Mouse (Mus musculus) cerebellum, adult 9-10 months (tissue): Measurements from ENCODE around the gene Espn.

ENCODE experiments used
- DNase-seq: peaks from one replicate; pipeline ENCODE4 v3.0.0; 2022

Espn gene

DNA sequence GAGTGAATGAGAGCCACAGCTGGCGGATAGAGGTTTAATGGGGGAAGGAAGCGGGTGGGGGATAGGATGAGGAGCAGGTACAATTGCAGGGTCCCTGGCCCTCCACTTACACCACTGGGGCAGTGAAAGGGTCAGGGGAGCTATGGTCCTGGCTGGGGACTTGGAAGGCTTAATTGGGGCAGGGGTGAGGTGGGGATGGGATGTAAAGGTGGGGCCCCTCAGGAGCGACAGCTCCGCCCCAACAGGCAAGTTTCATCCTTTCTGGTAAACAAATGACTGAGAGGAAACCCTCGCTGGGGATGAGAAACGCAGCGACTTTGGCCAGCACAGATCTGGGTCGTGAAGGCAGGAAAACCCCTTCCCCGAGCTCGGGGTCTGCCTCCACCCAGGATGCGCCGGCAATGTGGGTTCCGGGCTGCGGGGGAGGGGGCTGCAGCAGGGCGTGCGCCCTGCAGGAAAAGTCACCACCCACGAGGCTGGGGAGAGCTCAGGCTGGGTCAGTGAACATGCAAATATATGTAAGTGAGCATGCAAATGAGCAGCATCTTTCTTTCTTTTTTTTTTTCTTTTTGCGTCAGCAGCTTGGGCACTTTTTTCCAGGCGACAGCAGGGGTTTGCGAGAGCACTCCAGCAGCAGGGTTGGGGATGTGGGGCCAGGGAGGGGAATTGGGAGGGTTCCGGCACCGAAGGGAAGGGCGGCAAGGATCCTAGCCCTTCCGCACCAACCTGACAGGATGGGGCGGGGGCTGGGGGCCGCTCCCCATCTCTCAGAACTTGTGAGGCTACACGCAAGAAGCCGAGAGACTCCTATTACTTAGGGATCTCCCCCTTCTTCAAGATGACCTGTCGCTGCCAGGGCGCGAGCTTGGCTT, 31.6 kb downstream of the Espn start:
- DNase-seq: no peak

DNA sequence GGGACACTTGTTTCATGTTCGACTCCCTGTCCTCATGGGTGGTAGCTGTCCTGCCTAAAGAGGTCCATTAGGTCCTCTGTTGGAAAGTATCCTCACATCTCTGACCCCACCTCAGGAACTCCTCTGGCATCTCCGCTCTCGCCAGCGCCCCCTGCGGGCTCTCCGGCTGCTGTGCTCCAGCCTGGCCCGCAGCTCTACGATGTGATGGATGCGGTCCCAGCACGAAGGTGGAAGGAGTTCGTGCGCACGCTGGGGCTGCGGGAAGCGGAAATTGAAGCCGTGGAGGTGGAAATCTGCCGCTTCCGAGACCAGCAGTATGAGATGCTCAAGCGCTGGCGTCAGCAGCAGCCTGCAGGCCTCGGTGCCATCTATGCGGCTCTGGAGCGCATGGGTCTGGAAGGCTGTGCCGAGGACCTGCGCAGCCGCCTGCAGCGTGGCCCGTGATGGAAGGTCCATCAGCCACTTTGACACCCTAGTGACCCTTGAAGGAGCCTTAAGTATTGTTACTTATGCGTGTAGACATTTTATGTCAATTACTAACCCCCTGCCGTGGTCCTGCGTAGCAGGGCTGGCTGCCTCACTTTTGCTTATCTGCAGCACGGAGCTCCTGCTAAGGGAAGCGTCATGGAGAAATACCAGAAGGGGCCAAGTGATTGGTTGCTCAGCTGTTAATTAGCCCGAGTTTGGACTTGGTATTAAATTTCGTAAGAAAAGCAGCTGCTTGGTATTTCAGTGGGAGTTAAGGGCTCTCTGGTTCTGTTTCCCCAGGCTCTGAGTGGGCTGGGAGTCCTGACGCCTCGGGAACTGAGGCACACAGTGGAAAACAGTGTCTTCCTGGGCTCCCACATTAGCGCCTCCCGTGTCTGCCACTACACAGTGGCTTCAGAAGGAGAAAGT, 32.5 kb downstream of the Espn start:
- DNase-seq: no peak

DNA sequence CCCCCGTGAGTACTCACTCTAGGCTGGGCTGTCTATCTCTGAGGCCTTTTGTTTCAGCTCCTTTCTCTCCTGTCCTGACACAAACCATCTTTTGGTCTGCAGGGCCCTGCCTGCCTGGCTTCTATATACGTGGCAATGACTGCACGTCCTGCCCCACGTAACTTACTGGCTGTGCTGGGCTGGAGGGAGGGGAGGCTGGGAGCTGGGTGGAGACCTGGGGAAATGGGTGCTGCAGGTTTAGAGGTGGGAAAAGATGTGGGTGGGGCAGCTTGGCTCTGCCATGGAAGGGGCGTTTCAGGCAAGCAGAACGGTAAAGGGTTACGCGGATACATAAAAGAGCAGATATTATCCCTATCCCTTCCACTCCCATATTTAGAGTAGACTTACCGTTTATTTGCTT, 34.6 kb downstream of the Espn start:
- DNase-seq: no peak

DNA sequence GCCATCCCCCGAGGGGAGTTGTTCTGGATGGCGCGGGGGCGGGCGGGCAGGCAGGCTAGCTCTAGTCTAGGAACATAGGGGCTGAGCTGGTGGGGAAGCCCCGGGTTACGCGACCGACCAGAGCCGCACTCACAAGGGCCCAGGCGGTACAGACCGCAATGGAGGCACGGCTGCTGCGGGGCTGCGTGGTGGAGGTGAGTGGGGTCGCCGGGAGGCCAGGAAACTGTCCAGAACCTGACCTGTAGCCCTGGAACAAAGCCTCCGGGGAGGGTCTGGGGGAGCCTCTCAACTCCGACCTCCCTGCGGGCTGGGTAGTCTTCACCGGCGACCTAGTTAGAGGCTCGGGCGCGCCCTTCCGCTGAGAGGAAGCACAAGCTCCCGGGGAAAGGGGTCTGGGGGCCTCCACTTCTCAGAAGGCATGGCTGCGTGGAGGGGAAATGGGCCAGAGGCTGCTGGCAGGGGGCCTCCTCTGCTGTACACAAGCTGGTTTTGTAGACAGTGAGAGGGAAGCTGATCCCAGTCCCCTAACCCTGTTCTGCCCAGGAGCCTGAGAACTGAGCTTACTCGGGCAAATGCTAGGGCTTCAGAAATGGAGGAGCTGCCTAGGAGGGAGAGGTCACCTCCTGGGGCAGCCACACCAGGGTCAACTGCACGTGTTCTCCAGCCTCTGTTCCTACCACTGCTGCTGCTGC, 36.1 kb downstream of the Espn start, which contains the start of gene Tnfrsf25:
Gene Tnfrsf25 (plus strand): TSS at position 14 of the 692 bp plus-strand sequence.
- DNase-seq: no peak

DNA sequence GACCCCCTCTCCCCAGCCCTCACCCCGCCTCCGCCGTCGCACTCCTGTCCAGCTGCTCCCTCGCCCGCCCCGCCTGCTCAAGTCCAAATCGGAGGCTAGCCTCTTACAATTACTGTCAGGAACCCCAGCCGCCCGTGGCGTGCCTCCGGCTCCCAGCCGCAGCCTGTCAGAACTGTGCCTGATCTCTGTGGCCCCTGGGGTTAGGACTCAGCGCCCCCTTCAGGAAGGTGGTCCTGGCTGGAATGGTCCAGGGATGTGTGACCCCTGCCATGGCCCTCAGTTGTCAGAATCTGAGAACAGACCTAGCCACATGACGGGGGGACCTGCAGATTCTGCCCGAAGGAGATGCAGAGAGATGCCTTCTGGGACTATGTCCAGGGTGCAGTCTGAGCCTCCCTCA, 38.1 kb downstream of the Espn start:
- no peak for DNase-seq

DNA sequence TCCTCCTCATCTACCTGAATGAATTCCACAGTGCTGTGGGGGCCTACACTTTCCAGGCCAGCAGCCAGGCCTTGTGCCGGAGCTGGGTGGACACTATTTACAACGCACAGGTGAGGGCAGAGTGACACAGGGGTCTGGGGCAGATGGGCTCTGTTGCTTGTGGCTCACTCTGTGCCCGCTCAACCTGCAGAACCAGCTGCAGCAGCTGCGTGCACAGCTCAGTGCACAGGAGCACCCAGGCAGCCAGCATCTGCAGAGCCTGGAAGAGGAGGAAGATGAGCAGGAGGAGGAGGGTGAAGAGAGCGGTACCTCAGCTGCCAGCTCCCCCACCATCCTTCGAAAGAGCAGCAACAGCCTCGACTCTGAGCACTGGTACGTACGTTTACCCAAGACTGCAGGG, 39.8 kb downstream of the Espn start:
- DNase-seq: no peak

DNA sequence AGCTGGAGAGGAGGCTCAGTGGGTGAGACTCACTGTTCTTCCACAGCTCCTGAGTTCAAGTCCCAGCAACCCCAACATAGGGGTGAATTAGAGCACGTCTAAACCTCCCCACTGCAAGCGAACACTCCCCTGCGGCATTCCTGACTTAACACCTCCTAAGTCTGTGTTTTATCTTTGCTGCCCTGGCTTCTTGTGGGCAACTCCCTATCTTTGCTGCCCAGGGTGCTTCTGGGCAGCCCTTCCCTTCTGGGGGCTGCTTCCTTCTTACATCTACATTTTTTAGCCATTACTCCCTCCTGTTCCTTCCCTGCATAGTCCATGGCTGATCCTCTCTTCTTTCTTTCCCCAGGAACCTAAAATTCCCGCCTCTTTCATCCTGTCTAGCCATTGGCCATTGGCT, 41.5 kb downstream of the Espn start:
- no peak for DNase-seq

DNA sequence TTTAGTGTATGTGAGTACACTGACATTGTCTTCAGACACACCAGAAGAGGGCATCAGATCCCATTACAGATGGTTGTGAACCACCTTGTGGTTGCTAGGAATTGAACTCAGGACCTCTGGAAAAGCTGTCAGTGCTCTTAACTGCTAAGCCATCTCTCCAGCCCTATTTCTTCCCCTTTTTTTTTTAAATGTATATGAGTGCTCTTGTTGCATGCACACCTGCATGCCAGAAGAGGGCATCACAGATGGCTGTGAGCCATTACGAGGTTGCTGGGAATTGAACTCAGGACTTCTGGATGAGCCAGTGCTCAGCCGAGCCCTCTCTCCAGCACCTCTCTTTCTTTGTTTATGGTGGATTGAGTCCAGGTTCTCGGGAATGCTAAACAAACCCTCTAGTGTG, 42.7 kb downstream of the Espn start:
- DNase-seq: no peak

DNA sequence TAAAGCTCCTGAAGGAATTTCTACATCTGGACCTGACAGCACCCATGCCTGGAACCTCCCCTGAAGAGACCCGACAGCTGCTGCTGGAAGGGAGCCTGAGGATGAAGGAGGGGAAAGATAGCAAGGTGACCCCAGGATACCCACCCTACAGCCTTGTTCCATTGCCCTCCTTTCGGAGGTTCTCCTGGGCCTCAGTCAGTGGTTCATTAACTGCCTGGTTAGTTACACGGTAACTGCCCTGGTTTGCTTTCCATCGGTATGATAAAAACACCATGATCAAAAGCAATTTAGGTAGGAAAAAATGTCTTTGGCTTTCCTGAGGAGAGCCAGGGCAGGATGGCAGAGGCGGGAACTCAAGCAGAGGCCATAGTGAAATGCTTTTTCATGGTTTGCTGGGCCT, 43.5 kb downstream of the Espn start:
- no peak for DNase-seq

DNA sequence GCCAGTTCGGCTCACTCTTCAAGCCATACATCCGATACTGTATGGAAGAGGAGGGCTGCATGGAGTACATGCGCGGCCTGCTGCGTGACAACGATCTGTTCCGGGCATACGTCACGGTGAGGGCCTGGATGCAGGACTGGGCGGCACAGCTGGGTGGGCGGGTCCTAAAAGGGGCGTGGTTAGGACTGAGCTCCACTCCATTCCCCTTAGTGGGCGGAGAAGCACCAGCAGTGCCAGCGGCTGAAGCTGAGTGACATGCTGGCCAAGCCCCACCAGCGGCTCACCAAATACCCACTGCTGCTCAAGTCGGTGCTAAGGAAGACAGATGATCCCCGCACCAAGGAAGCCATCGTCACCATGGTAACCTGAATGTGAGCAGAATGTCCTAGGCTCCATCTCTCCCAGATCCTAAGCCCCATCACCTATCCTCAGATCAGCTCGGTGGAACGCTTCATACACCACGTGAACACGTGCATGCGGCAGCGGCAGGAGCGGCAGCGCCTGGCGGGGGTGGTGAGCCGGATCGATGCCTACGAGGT, 44.1 kb downstream of the Espn start:
- DNase-seq: no peak

DNA sequence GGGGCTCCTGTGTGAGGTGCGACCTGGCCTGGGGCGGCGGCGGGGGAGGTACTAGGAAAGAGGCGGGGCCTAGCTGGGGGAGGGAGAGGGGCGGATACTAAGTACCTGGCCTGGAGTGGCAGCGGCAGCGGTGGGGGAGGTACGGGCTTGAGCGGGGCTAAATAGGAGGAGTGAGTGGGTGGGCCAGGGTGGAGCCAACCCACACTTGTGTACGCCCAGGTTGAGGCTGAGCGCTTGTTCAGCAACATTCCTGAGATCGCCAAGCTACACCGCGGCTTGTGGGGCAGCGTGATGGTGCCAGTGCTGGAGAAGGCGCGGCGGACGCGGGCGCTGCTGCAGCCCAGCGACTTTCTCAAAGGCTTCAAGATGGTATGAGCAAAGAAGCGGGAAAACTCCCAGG, 44.7 kb downstream of the Espn start:
- DNase-seq: no peak

DNA sequence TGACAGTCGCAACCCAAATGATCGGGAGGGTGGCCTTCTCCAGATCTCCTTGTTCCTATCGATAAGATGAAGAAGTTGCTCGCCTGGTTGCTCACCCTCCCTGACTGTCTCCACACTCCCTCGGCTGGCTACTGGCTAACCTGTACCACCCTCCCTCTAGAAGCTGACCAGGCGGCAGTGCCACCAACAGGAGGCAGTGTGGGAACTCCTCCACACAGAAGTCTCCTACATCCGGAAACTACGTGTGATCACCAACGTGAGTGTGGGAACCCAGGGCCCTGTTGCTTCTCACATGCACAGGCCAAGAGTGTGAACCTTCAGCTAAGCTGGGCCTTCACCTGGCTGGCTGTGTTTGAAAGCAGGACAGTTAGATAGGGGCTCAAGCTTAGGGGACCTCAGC, 45.4 kb downstream of the Espn start:
- DNase-seq: no peak

DNA sequence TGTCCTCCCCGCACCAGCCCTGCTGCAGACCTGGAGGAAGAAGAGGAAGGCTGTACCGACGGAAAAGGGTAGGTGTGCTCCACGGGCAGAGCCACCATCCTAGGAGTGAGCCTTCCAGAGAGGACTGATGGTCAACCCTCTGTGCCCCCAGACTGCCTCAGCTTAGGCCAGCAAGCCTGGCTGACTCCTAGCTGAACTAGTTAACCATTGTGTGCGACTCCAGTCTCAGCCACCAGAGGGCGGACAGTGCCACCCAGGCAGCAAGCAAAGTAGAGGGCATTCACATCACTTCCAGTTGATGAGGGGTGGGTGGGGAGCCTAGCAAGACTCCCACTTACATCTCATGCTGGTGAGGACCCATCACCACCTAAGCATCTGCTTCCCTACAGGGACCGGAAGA, 49.1 kb downstream of the Espn start:
- peak; percentile 64 for DNase-seq

DNA sequence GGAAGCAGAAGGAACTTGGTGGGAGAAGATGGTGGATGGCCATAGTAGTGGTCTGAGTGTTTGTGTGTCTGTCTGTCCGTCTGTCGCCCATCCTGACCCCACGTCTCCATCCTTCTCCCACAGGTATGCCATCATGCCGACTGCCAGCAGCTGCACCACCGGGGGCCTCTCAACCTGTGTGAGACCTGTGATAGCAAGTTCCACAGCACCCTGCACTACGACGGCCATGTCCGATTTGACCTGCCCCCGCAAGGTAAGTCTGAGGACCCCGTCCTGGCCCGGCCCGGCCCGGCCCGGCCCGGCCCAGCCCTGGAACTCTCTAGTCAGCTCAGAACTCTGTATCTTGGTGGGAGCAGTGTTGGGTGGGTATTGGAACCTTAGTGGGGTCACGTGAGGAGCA, 50.2 kb downstream of the Espn start:
- DNase-seq: no peak

DNA sequence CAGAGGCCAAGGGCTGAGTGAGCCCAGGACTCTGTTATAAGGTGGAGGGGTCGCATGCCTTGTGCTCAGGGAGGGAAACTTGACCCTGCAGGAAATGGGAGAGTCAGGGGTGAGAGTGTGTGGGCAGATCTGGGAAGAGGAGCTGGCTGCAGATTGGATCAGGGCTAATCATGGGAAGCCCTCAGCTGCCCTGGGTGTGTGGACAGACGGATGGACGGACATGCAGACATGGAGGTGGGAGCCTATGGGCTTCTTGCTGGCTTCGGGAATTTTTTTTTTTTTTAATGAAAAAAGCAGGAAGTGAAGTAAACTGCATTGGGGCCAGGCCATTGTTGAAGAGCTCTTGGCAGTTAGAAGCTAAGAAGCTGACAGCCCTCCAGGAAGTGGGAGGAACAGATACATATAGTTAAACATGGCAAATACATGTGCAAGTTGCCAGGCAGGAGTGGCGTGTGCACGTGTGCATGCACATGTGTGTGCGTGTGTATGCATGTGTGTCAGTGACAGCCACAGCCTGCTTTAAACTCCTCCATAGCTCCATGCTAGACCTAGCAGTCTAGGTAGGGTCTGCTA, 51.0 kb downstream of the Espn start:
- no peak for DNase-seq

DNA sequence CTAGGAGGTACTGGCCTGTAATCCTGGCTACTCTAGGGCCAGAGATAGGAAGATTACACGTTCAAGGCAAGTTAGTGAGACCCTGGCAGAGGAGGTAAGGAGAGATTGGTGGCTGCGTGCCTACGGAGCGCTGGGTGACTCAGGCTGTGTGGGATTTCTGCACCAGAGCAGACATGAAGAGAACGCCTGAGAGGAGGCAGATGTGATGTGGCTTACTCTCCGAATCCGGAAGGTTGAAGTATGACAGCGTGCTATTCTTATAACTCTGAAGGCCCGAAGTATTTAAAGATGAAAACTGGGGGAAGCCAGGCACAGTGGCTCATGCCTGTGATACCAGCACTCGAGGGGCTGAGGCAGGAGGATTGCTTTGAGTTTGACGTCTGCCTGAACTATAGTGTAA, 51.6 kb downstream of the Espn start:
- no peak for DNase-seq

DNA sequence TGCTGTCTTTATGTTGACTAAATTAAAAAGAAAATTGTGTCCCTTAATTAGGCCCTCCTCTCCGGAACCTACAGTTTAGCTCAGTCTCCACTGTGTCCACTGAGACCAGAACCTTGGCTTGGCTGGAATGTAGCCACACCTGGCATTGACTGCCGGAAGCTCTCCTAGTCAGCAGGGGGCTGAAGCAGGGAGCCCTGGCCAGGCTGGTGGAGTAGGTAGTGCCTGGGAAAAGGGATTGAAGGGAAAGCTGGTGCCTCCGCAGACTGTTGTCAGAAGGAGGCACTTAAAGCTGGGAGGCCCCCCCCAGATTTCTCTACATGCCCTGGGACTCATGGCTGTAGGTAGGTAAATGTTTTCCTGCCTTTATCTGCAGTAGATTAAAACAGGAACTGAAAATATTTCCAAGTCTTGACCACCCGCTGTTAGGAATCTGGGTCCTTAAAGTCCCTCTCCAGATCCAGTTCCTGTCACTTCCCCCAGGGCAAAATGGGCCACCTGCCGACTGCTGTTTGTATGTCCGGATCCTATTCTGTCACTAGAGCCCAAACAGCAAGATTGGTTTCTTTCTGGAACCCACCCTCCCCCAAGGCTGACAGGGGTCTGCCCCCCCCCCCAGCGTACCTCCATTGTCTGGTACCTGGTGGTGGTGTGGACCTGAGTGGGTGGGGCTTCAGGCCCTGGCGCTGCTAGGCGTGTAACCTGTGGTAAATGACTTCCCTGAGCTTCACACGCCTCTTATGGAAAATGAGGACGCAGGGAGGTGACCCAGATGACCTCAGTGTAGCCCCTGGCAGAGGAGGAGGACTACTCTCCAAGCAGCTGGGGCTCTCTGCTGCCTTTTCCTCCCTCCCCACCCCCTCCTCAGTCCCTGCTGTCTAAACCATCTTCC, 54.0 kb downstream of the Espn start:
- DNase-seq: no peak

DNA sequence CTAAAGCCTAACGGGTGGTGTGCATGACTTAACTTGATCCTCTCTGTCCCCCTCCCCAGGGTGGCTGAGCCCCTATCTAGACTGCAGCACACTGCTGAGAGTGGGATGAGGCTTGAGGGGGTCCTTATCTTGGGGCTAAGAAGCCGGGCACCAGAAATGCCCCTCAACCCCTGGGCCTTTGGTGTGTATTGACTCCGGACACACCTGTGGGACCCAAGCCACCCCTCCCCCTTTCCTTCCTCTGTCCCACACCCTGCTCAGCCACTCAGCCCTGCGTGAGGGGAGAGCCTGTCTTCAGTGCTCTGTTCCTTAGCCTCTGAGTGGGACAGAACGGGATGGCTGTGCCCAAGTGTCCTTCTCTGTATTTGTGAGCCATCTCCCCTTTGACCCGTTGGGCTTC, 55.2 kb downstream of the Espn start:
- no peak for DNase-seq

DNA sequence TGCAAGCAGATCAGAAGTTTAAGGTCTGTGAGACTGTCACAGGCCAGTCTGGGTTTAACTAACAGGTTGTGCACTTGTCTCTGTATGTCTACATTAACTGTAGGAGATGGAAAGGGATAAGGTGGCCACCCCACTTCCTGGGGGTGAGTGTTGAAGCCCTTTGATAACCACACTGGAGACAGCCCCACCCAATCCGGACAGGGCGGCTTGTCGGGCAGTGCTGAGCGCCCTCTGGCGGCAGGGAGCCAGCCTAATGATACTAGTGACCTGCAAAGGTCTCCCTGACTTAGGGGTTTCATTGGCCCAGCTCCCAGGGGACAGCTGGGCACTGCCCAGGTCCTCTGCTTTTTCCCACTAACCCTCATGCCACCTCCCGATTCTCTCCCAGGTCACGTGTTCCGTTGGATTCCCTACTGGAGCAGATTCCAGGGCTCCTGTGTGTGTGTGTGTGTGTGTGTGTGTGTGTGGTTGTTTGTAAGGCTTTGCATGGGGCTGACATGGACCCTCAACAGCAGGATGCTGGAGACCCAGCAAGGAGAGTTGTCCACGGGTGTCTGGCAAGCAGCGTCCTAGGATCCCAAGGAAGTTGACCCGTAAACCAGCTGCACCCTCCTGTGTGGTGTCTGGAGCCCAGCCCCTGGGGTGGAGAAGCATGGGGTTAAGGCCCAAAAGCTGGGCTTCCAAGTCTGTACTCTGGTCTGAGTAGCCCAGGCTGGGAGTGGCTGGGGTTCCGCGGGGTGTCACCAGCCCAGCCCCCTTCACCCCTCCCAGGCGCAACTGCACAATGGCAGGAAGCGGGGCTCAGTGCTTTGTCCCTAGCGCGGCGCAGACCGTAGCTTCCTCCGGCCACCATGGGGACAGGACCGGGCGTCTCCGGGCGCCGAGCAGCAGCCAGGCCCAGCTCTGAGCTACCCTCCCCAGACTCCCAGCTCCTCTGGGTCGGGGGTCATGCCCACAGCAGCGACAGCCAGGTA, 55.9 kb downstream of the Espn start:
- peak; percentile 56 for DNase-seq

DNA sequence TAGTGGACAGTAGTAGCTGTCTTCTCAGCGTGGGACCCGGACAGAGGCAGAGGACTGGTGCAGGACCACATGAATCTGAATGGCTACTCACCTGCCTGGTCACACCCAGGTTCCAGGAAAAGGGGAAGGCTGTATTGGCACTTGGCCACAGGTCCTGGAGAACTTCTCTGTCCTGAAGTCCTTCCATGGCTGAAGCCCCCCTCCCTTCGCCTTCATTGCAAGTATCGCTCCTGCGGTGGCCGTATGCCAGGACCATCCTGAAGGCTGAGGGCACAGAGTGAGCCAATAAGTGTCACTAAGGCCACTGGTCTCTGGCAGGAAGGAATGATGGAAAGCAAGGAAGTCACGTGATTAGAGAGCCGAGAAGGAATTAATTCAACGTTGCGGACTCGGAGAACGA, 57.9 kb downstream of the Espn start:
- DNase-seq: no peak
